Comparison of ENCODE assay signal across 36 mouse cellular contexts in the genomic region with DNA sequence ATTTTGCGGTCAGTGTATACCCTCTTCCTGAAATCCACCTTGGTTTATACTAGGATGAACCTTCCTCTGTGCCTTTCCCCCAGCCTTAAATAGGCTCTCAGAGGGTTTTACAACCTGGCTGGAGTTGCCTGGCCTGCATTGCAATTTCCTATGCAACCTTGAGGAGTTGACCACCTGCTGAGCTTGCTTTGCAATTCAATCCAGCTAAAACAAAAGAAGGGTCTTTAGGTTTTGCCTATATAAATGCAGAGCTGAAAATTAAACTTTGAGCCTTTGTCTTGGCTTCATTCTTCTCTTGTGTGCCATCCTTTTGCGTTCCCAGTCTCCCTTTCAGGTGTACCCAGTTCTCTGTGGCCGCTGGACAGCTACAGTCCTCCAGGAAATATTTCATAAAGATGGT. TPM values are rescaled to one million over a fixed set of nuclear protein-coding genes. Genes with fewer than 3 reads are reported as not detected.
"Had no signal": no experiment of that assay in that cellular context is flagged by ENCODE, and none has a peak within 500 bp of the region (broad histone marks: within the 10 kb centered on the region; RNA-seq: fewer than 3 reads in every experiment).

No protein-coding gene starts in this region.

- H3K4me2 ChIP-seq: limb, embryonic 12.5 days; limb, embryonic 13.5 days; limb, embryonic 15.5 days; liver, embryonic 11.5 days; liver, embryonic 12.5 days; liver, embryonic 13.5 days; liver, embryonic 15.5 days; lung, embryonic 14.5 days; lung, embryonic 15.5 days; midbrain, embryonic 11.5 days; midbrain, embryonic 12.5 days; midbrain, embryonic 13.5 days; neural tube, embryonic 12.5 days had no signal

- H3K4me1 ChIP-seq: limb, embryonic 10.5 days; limb, embryonic 13.5 days; limb, embryonic 15.5 days; liver, embryonic 12.5 days; liver, embryonic 13.5 days; liver, embryonic 15.5 days; lung, embryonic 15.5 days; megakaryocyte, embryonic 14.5 days; midbrain, embryonic 10.5 days; midbrain, embryonic 12.5 days; midbrain, embryonic 13.5 days; neural tube, embryonic 12.5 days had no signal

- H3K27me3 ChIP-seq: limb, embryonic 12.5 days; limb, embryonic 13.5 days; limb, embryonic 15.5 days; liver, embryonic 12.5 days; liver, embryonic 13.5 days; liver, embryonic 15.5 days; lung, embryonic 15.5 days; megakaryocyte, embryonic 14.5 days; midbrain, embryonic 12.5 days; midbrain, embryonic 13.5 days; neural tube, embryonic 12.5 days had no signal

- H3K4me3 ChIP-seq: limb, embryonic 10.5 days; limb, embryonic 12.5 days; limb, embryonic 13.5 days; limb, embryonic 15.5 days; liver, embryonic 12.5 days; liver, embryonic 13.5 days; liver, embryonic 15.5 days; lung, embryonic 15.5 days; megakaryocyte, embryonic 14.5 days; midbrain, embryonic 10.5 days; midbrain, embryonic 12.5 days; midbrain, embryonic 13.5 days; myocyte; neural tube, embryonic 12.5 days had no signal

- ATAC-seq: liver, embryonic 12.5 days; liver, postnatal 0 days; lung, postnatal 0 days; midbrain, embryonic 13.5 days; midbrain, embryonic 16.5 days had no signal

- H3K36me3 ChIP-seq: limb, embryonic 10.5 days; limb, embryonic 12.5 days; limb, embryonic 13.5 days; limb, embryonic 15.5 days; liver, embryonic 12.5 days; liver, embryonic 13.5 days; liver, embryonic 15.5 days; lung, embryonic 15.5 days; midbrain, embryonic 10.5 days; midbrain, embryonic 12.5 days; midbrain, embryonic 13.5 days; neural tube, embryonic 12.5 days had no signal

- H3K9me3 ChIP-seq: limb, embryonic 10.5 days; limb, embryonic 12.5 days; limb, embryonic 13.5 days; limb, embryonic 15.5 days; liver, embryonic 12.5 days; lung, embryonic 15.5 days; midbrain, embryonic 12.5 days; midbrain, embryonic 13.5 days had no signal

- H3K9ac ChIP-seq: limb, embryonic 12.5 days; limb, embryonic 13.5 days; limb, embryonic 15.5 days; liver, embryonic 12.5 days; liver, embryonic 13.5 days; liver, embryonic 14.5 days; liver, embryonic 15.5 days; liver, postnatal 0 days; lung, embryonic 14.5 days; lung, embryonic 15.5 days; midbrain, embryonic 12.5 days; midbrain, embryonic 13.5 days; neural tube, embryonic 12.5 days had no signal

- H3K27ac ChIP-seq: limb, embryonic 10.5 days; limb, embryonic 12.5 days; limb, embryonic 13.5 days; limb, embryonic 15.5 days; liver, embryonic 12.5 days; liver, embryonic 13.5 days; liver, embryonic 14.5 days; liver, embryonic 15.5 days; lung, embryonic 15.5 days; macrophage; midbrain, embryonic 10.5 days; midbrain, embryonic 12.5 days; midbrain, embryonic 13.5 days; neural tube, embryonic 12.5 days had no signal

- DNase-seq: left cerebral cortex, postnatal 4 days; liver; liver, embryonic 13.5 days; liver, postnatal 0 days; lung, adult 18-20 months; lung, adult 2 months; lung, embryonic 14.5 days; lung, postnatal 10 days; lung, postnatal 14 days; lung, postnatal 36 days; lung, postnatal 4 days; midbrain, embryonic 14.5 days had no signal

RNA-seq across cellular contexts. Expression of gene Phyhipl, which starts 53.0 kb away (rescaled TPM):
- total RNA-seq: liver, adult 2 months; megakaryocyte progenitor cell, adult 5-6 weeks; megakaryocyte, adult 5-6 weeks; megakaryocyte-erythroid progenitor cell, adult 5-6 weeks; monocyte, adult 5-6 weeks had no signal
- polyA plus RNA-seq: liver, adult 2 months; macrophage had no signal
